Mouse (Mus musculus) myocyte (in vitro differentiated cells): ENCODE results near the gene Bnip3.

Experiments used
- POLR2A ChIP-seq: IDR thresholded peaks from one replicate; pipeline ENCODE4 v1.6.1; 2011; ENCODE audit warnings: low read depth, mild to moderate bottlenecking, control low read depth, moderate library complexity; ENCODE audit not compliant: insufficient read length
- POLR2AphosphoS2 ChIP-seq: IDR thresholded peaks from one replicate; pipeline ENCODE4 v1.6.1; 2011; ENCODE audit warnings: low read depth, control low read depth; ENCODE audit not compliant: insufficient read length
- TCF12 ChIP-seq: IDR thresholded peaks from one replicate; pipeline ENCODE4 v1.6.1; 2011; ENCODE audit warnings: mild to moderate bottlenecking, control low read depth; ENCODE audit not compliant: poor library complexity, insufficient read depth, severe bottlenecking

- TF ChIP-seq POLR2AphosphoS2 (no peak), TCF12 (no peak), POLR2A (no peak)
These were observed 45.3 kb downstream of the Bnip3 start for GRCm38 (mm10) chr7:138863950-138864572.
